ENCODE assay signal across 8 mouse cellular contexts in genomic region chr2:146502578-146503311, GRCm38 (mm10). TPM values are rescaled to one million over a fixed set of nuclear protein-coding genes. Genes with fewer than 3 reads are reported as not detected.
DNase-seq lines count a peak whose midpoint lies in the region; ATAC-seq lines count a peak whose summit lies in the region.

No protein-coding gene starts in this region.

- peak; percentile 64 for DNase-seq in testis, postnatal 10 days (ENCODE audit: low spot score)
- no peak for DNase-seq in testis, postnatal 14 days (ENCODE audit: low spot score)
- peak; percentile 52 to 78 for DNase-seq in frontal cortex, postnatal 10 days (ENCODE audit: low spot score in 2 of 2)
- peak; percentile 67 for DNase-seq in kidney, adult 11 months
- DNase-seq in left cerebral cortex, adult 9 months (ENCODE audit: low spot score in 2 of 2) = peak; percentile 73 to 77
- DNase-seq in cerebellum, adult 18-20 months = no peak
- no peak for DNase-seq in urinary bladder, postnatal 4 days (ENCODE audit: low spot score in 2 of 2)

- peak; percentile 46 for ATAC-seq in megakaryocyte-erythroid progenitor cell, adult 5-6 weeks (replicated peaks; ENCODE audit: low FRiP score, low TSS enrichment, poor library complexity, severe bottlenecking)

RNA-seq across cellular contexts. Expression of gene Ralgapa2, which starts 9.4 kb away (rescaled TPM):
- total RNA-seq in megakaryocyte-erythroid progenitor cell, adult 5-6 weeks (2014; fragmentation: Nextera tagmentation) = 27.1 and 33.1 TPM in 2 replicates
- 10.8 and 11.4 TPM in 2 replicates for total RNA-seq in megakaryocyte-erythroid progenitor cell, adult 5-6 weeks (2017)

Comparison
In these comparisons a context has a peak if more than half of its experiments do, and no peak if none do; other contexts are left out.
1. DNase-seq: peak in testis, postnatal 10 days (single experiment), frontal cortex, postnatal 10 days (2 of 2), kidney, adult 11 months (single experiment) and left cerebral cortex, adult 9 months (2 of 2); none in testis, postnatal 14 days (single experiment), cerebellum, adult 18-20 months (0 of 2) and urinary bladder, postnatal 4 days (0 of 2).